Mouse (Mus musculus) urinary bladder, postnatal 4 days (tissue): Measurements from ENCODE around the gene Gm3115.
"Not testable (repeated sequence)": the region's sequence is repeated elsewhere in the genome, so short reads cannot be mapped to it uniquely, and the experiment has no call there.

Source experiments
- DNase-seq, 2 experiments: peaks; one replicate each; pipeline ENCODE4 v3.0.0; 2021 to 2022; ENCODE audit warnings: low spot score in 2 of 2

Gene Gm3115

GRCm38 (mm10) chr14:4083820-4084219 is at the start of gene Gm3115:
Gene Gm3115 (plus strand): TSS chr14:4084120.
- not testable (repeated sequence) for DNase-seq

DNA sequence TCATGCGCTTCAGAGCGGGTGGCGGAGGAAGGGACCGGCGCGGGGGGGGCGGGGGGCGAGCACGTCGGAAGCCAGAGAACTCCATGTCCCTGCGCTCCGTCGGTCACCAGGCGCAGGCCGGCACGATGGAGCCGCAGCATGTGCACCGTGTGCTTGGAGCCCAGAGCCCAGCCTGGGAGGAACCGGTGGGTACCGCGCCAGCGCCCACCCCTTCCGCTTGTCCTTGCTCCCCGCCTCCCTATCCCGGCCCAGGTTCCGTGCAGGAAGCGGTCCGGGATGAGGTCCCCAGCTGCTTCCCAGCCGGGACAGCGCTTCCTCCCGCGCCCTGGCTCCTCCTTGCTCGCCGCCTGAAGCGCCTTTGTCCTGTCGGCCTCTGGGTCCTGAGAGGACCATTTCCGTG is 26.5 kb downstream of the Gm3115 start, which contains the start of gene Gm8108:
Gm8108 (plus strand) TSS at position 101 of the 400 bp plus-strand sequence.
- peak; percentile 16 to 47 for DNase-seq

DNA sequence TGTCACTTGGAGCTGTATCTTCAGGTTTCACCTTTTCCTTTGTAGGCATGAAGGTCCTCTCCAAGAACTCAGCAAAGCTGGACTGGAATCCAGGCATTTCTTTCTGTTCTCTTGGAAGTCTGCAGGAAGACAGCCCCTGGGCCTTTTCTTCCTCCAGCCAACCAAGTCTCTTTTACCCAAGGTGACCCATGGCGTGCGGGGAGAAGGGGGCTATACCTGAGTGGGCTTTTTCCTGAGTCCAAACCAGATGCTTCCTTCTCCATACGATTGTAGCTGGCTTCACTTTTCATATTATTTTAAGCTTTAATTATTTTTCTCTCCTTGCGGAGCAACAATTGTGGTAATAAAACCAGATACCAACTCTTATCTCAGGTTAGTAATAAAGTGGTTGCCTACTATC is 57.7 kb downstream of the Gm3115 start:
- peak in 1 of 2 experiments; percentile 58 for DNase-seq
